Mouse (Mus musculus) naive thymus-derived CD4-positive, alpha-beta T cell, adult 5 months (primary cell): Measurements from ENCODE around the gene Aqp7. TPM values are rescaled to one million over a fixed set of nuclear protein-coding genes. Genes with fewer than 3 reads are reported as not detected.

Source experiments
- polyA plus RNA-seq: library from polyadenylated mRNA; unstranded; fragments of 100-300 nt; shearing (Covaris generic); gene quantifications from one replicate; pipeline ENCODE4 v1.2.1, GENCODE M21; 2017

The Aqp7 gene
- not detected for polyA plus RNA-seq

GRCm38 (mm10) chr4:41047524-41048271 lies at the start of gene Aqp7:
Gene Aqp7 (minus strand): TSS chr4:41048139.

Other genes starting within 250 kb of the Aqp7 start
- gene B4galt1, start 194.1 kb downstream of the Aqp7 start, polyA plus RNA-seq, result 153 TPM
- gene Spink4, start 128.1 kb downstream of the Aqp7 start, polyA plus RNA-seq, result not detected
- 159 TPM for gene Bag1, start 99.8 kb downstream of the Aqp7 start, polyA plus RNA-seq
- 40.6 TPM for gene Chmp5, start 99.7 kb downstream of the Aqp7 start, polyA plus RNA-seq
- 130 TPM for gene Nfx1, start 77.2 kb downstream of the Aqp7 start, polyA plus RNA-seq
- gene Aqp3, start 50.0 kb upstream of the Aqp7 start, polyA plus RNA-seq, result 12.3 TPM
- 47.8 TPM for gene Nol6, start 76.3 kb upstream of the Aqp7 start, polyA plus RNA-seq
- 131 TPM for gene Ube2r2, start 87.6 kb upstream of the Aqp7 start, polyA plus RNA-seq
- 84.1 TPM for gene Ubap2, start 227.0 kb upstream of the Aqp7 start, polyA plus RNA-seq